ENCODE assay signal across 9 mouse cellular contexts in genomic region chr17:64914302-64914701, GRCm38 (mm10).
A peak's percentile ranks its signal among the peaks of the same experiment; 100 is the strongest.
DNase-seq lines count a peak whose midpoint lies in the region; ATAC-seq lines count a peak whose summit lies in the region.
"Had no signal": no experiment of that assay in that cellular context is flagged by ENCODE, and none has a peak within 500 bp of the region (broad histone marks: within the 10 kb centered on the region; RNA-seq: fewer than 3 reads in every experiment).

No protein-coding gene starts in this region.

- H3K4me1 ChIP-seq in forebrain, embryonic 10.5 days, result peaks cover 32% of the 10 kb centered on the region
- H3K4me1 ChIP-seq in forebrain, embryonic 15.5 days, result peaks cover 27% of the 10 kb centered on the region
- H3K4me1 ChIP-seq in midbrain, embryonic 14.5 days (ENCODE audit: control insufficient read depth, insufficient read depth, low read length), result peaks cover 15% of the 10 kb centered on the region; the same call in 1 of the 2 replicates
- peaks cover 22% of the 10 kb centered on the region for H3K4me1 ChIP-seq in midbrain, embryonic 15.5 days

- no peaks in the 10 kb centered on the region for H3K27me3 ChIP-seq in forebrain, embryonic 10.5 days (ENCODE audit: poor library complexity, severe bottlenecking)
- H3K27me3 ChIP-seq in forebrain, embryonic 15.5 days, result no peaks in the 10 kb centered on the region
- no peaks in the 10 kb centered on the region for H3K27me3 ChIP-seq in midbrain, embryonic 14.5 days (ENCODE audit: control insufficient read depth, insufficient read depth, low read length)
- H3K27me3 ChIP-seq in midbrain, embryonic 15.5 days (replicated peaks), result no peaks in the 10 kb centered on the region
- H3K27me3 ChIP-seq: embryonic facial prominence, embryonic 15.5 days had no signal

- no peaks in the 10 kb centered on the region for H3K36me3 ChIP-seq in forebrain, embryonic 10.5 days (replicated peaks)
- H3K36me3 ChIP-seq in forebrain, embryonic 15.5 days, result no peaks in the 10 kb centered on the region
- H3K36me3 ChIP-seq in midbrain, embryonic 14.5 days (ENCODE audit: control insufficient read depth, insufficient read depth, low read length), result no peaks in the 10 kb centered on the region
- H3K36me3 ChIP-seq in midbrain, embryonic 15.5 days (replicated peaks), result no peaks in the 10 kb centered on the region
- H3K36me3 ChIP-seq: embryonic facial prominence, embryonic 15.5 days had no signal

- no peak overlapping the region for H3K4me3 ChIP-seq in forebrain, embryonic 10.5 days
- no peak overlapping the region for H3K4me3 ChIP-seq in forebrain, embryonic 15.5 days
- no peak overlapping the region for H3K4me3 ChIP-seq in midbrain, embryonic 14.5 days (replicated peaks; ENCODE audit: low read depth, low read length)
- H3K4me3 ChIP-seq in midbrain, embryonic 15.5 days, result no peak overlapping the region
- H3K4me3 ChIP-seq: embryonic facial prominence, embryonic 15.5 days had no signal

- H3K4me2 ChIP-seq in forebrain, embryonic 15.5 days (replicated peaks), result no peak overlapping the region
- no peak overlapping the region for H3K4me2 ChIP-seq in midbrain, embryonic 14.5 days (ENCODE audit: low read length)
- no peak overlapping the region for H3K4me2 ChIP-seq in midbrain, embryonic 15.5 days
- H3K4me2 ChIP-seq: embryonic facial prominence, embryonic 15.5 days had no signal

- 76% methylated on average over 8 of the region's 8 CpGs for WGBS in forebrain, embryonic 10.5 days
- 20% methylated on average over 8 of the region's 8 CpGs for WGBS in forebrain, embryonic 15.5 days
- WGBS in midbrain, embryonic 14.5 days, result 35% methylated on average over 8 of the region's 8 CpGs
- WGBS in midbrain, embryonic 15.5 days, result 43% methylated on average over 8 of the region's 8 CpGs

- H3K9ac ChIP-seq in forebrain, embryonic 15.5 days (replicated peaks), result no peak overlapping the region
- no peak overlapping the region for H3K9ac ChIP-seq in midbrain, embryonic 14.5 days (replicated peaks; ENCODE audit: low read length)
- no peak overlapping the region for H3K9ac ChIP-seq in midbrain, embryonic 15.5 days
- H3K9ac ChIP-seq: embryonic facial prominence, embryonic 15.5 days had no signal

- no peak for DNase-seq in forebrain, embryonic 10.5 days (ENCODE audit: extremely low spot score, low spot score)
- peak; percentile 68 for DNase-seq in midbrain, embryonic 14.5 days
- peak; percentile 78 for DNase-seq in kidney, adult 9 months
- peak; percentile 38 for DNase-seq in lung, postnatal 14 days
- DNase-seq in layer of hippocampus, adult 8-10 months (ENCODE audit: low spot score in 2 of 2), result no peak
- no peak for DNase-seq in layer of hippocampus, postnatal 10 days (ENCODE audit: low spot score in 2 of 2)

- 0 out of 2 replicates have a peak overlapping the region, but pooled peaks have one; percentile 5 for H3K27ac ChIP-seq in forebrain, embryonic 10.5 days
- H3K27ac ChIP-seq in forebrain, embryonic 15.5 days (replicated peaks), result no peak overlapping the region
- H3K27ac ChIP-seq in midbrain, embryonic 14.5 days (replicated peaks; ENCODE audit: low read depth, low read length), result no peak overlapping the region
- H3K27ac ChIP-seq in midbrain, embryonic 15.5 days, result no peak overlapping the region
- H3K27ac ChIP-seq: embryonic facial prominence, embryonic 15.5 days had no signal

- no peak for ATAC-seq in forebrain, embryonic 15.5 days (replicated peaks)
- ATAC-seq in midbrain, embryonic 14.5 days (ENCODE audit: low FRiP score, low TSS enrichment), result no peak; the same call in 1 of the 2 replicates
- ATAC-seq in midbrain, embryonic 15.5 days (replicated peaks), result no peak

- H3K9me3 ChIP-seq in forebrain, embryonic 10.5 days, result no peaks in the 10 kb centered on the region
- no peaks in the 10 kb centered on the region for H3K9me3 ChIP-seq in forebrain, embryonic 15.5 days
- no peaks in the 10 kb centered on the region for H3K9me3 ChIP-seq in midbrain, embryonic 14.5 days (ENCODE audit: control insufficient read depth, low read length)
- no peaks in the 10 kb centered on the region for H3K9me3 ChIP-seq in midbrain, embryonic 15.5 days
- H3K9me3 ChIP-seq: embryonic facial prominence, embryonic 15.5 days had no signal

Comparison
In these comparisons a context has a peak if more than half of its experiments do, and no peak if none do; other contexts are left out.
1. DNase-seq: peak in midbrain, embryonic 14.5 days (single experiment), kidney, adult 9 months (single experiment) and lung, postnatal 14 days (single experiment); none in forebrain, embryonic 10.5 days (single experiment), layer of hippocampus, adult 8-10 months (0 of 2) and layer of hippocampus, postnatal 10 days (0 of 2).